Mouse (Mus musculus) forebrain, embryonic 15.5 days (tissue): ENCODE measurements around the gene Tedc2. TPM values are rescaled to one million over a fixed set of nuclear protein-coding genes. Genes with fewer than 3 reads are reported as not detected.

Source experiments
- ATAC-seq: fragments of 200-750 bp; cut with Nextera tagmentation; replicated peaks from 2 replicates; pipeline ENCODE4 v1.8.0; 2017; ENCODE audit warnings: mild to moderate bottlenecking, moderate TSS enrichment, moderate library complexity
- H3K27ac ChIP-seq: fragments of 300-500 bp; sonication (generic); replicated peaks from 2 replicates; pipeline ENCODE4 v1.5.1; 2015; ENCODE audit warnings: mild to moderate bottlenecking, inconsistent platforms
- H3K27me3 ChIP-seq: fragments of 300-500 bp; sonication (generic); 2 replicates; pipeline ENCODE4 v1.6.1; 2015; ENCODE audit warnings: inconsistent platforms
- H3K36me3 ChIP-seq: fragments of 300-500 bp; sonication (generic); 2 replicates; pipeline ENCODE4 v1.6.1; 2015; ENCODE audit warnings: mild to moderate bottlenecking, inconsistent platforms
- H3K4me1 ChIP-seq: fragments of 300-500 bp; sonication (generic); 2 replicates; pipeline ENCODE4 v1.6.1; 2015; ENCODE audit warnings: inconsistent platforms
- H3K4me2 ChIP-seq: fragments of 300-500 bp; sonication (generic); replicated peaks from 2 replicates; pipeline ENCODE4 v1.6.1; 2015; ENCODE audit warnings: mild to moderate bottlenecking, inconsistent platforms
- H3K4me3 ChIP-seq: fragments of 300-500 bp; sonication (generic); 2 replicates; pipeline ENCODE4 v1.5.1; 2015; ENCODE audit warnings: mild to moderate bottlenecking, inconsistent platforms
- H3K9ac ChIP-seq: fragments of 300-500 bp; sonication (generic); replicated peaks from 2 replicates; pipeline ENCODE4 v1.6.1; 2015; ENCODE audit warnings: mild to moderate bottlenecking, inconsistent platforms
- H3K9me3 ChIP-seq: fragments of 300-500 bp; sonication (generic); 2 replicates; pipeline ENCODE4 v1.6.1; 2016; ENCODE audit warnings: inconsistent platforms
- WGBS: fragments of 180-500 bp; shearing (Covaris S2); methylation state at CpG from one replicate; pipeline ENCODE4 v1.1.7; 2015; ENCODE audit warnings: mixed read lengths; 5-methylcytosine and 5-hydroxymethylcytosine counted together
- polyA plus RNA-seq: library from polyadenylated mRNA; unstranded; fragments of >200 nt; fragmentation: Nextera tagmentation; extraction: Ambion mirVana; gene quantifications from 2 replicates; pipeline ENCODE4 v1.2.1, GENCODE M21; 2015

Tedc2 gene
- 13.0 and 13.5 TPM in 2 replicates for polyA plus RNA-seq

- WGBS, result 5% methylated on average over 41 of the region's 41 CpGs
- Histone ChIP-seq H3K9me3 (no peaks in the 10 kb centered on the region), H3K4me1 (peaks cover 14% of the 10 kb centered on the region), H3K4me3 (peak within 1 kb of the TSS; percentile 80), H3K4me2 (peak within 1 kb of the TSS; percentile 81), H3K27me3 (no peaks in the 10 kb centered on the region), H3K9ac (peak within 1 kb of the TSS; percentile 76), H3K36me3 (peaks cover 35% of the 10 kb centered on the region), H3K27ac (peak within 1 kb of the TSS; percentile 51)
- ATAC-seq, result peak; percentile 97
These were observed at the start of gene Tedc2 for GRCm38 (mm10) chr17:24220435-24221411. Gene Tedc2 (minus strand): TSS chr17:24220851.

DNA sequence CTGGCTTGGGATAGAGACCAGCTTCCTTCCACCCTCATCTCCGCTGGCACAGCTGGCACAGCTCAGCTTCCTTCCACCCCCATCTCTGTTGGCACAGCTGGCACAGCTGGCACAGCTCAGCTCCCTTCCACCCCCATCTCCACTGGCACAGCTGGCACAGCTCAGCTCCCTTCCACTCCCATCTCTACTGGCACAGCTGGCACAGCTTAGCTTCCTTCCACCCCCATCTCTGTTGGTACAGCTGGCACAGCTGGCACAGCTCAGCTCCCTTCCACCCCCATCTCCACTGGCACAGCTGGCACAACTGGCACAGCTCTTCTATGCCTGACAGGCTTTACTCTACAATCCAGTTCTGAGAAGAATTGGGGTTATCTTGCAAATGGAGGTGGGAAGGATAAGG, 46.5 kb upstream of the Tedc2 start:
- no peak for ATAC-seq
- H3K27me3 ChIP-seq, result no peaks in the 10 kb centered on the region
- no peaks in the 10 kb centered on the region for H3K36me3 ChIP-seq
- H3K4me3 ChIP-seq, result no peak overlapping the region
- H3K4me2 ChIP-seq, result no peak overlapping the region
- H3K9me3 ChIP-seq, result no peaks in the 10 kb centered on the region
- WGBS, result 95% methylated on average over 1 of the region's 1 CpGs
- no peaks in the 10 kb centered on the region for H3K4me1 ChIP-seq
- no peak overlapping the region for H3K27ac ChIP-seq
- no peak overlapping the region for H3K9ac ChIP-seq

DNA sequence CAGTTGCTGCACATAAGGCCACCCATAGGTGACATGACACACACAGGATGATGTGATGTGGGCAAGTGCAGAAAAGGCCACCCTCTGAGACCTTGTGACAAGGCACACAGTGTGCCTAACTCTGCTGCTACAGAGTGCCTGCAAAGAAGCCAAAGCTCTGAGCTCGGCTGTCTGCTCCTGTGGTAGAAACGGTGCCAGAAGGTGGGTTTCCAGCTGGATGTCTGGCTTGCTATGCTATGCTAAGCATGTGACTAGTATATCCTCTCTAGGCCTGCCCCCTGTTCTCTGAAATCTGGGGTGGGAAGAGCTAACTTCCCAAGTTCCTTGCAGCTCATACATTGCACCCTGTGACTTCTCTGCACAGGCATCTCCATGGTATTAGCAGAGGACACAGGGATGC, 44.1 kb upstream of the Tedc2 start:
- Histone ChIP-seq H3K36me3 (no peaks in the 10 kb centered on the region), H3K4me3 (no peak overlapping the region), H3K9me3 (no peaks in the 10 kb centered on the region), H3K27me3 (no peaks in the 10 kb centered on the region), H3K4me2 (no peak overlapping the region), H3K4me1 (no peaks in the 10 kb centered on the region), H3K9ac (no peak overlapping the region), H3K27ac (no peak overlapping the region)
- 76% methylated on average over 2 of the region's 2 CpGs for WGBS
- no peak for ATAC-seq

GRCm38 (mm10) chr17:24260516-24260915, 39.9 kb upstream of the Tedc2 start:
- Histone ChIP-seq H3K27ac (no peak overlapping the region), H3K4me3 (no peak overlapping the region), H3K4me2 (no peak overlapping the region), H3K9me3 (no peaks in the 10 kb centered on the region), H3K9ac (no peak overlapping the region), H3K27me3 (no peaks in the 10 kb centered on the region), H3K36me3 (no peaks in the 10 kb centered on the region), H3K4me1 (no peaks in the 10 kb centered on the region)
- no peak for ATAC-seq
- 65% methylated on average over 4 of the region's 4 CpGs for WGBS

- Histone ChIP-seq H3K27ac (no peak overlapping the region), H3K27me3 (no peaks in the 10 kb centered on the region), H3K36me3 (no peaks in the 10 kb centered on the region), H3K9me3 (no peaks in the 10 kb centered on the region), H3K9ac (no peak overlapping the region), H3K4me3 (no peak overlapping the region), H3K4me1 (no peaks in the 10 kb centered on the region), H3K4me2 (no peak overlapping the region)
- WGBS, result 74% methylated on average over 5 of the region's 5 CpGs
- ATAC-seq, result no peak
These were observed 39.1 kb upstream of the Tedc2 start for GRCm38 (mm10) chr17:24259702-24260101.

DNA sequence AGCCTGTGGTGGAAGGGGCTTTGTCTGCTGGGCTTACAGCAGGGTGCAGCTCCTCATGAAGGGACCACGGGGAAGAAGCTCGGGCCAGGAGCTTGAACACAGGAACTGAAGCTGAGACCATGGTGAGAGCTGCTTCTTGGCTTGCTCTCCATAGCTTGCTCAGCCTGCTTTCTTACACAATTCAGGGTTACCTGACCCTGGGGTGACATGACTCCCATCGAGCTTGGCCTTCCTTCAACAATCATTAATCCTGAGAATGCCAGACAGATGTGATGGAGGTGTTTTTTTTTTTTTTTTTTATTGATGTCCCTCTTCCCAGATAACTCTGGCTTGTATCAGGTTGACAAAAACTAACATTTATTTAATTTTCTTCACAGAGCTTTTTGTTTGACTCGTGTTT, 38.3 kb upstream of the Tedc2 start:
- no peak for ATAC-seq
- no peaks in the 10 kb centered on the region for H3K27me3 ChIP-seq
- 76% methylated on average over 4 of the region's 4 CpGs for WGBS
- no peaks in the 10 kb centered on the region for H3K36me3 ChIP-seq
- no peak overlapping the region for H3K4me3 ChIP-seq
- H3K4me2 ChIP-seq, result no peak overlapping the region
- no peak overlapping the region for H3K9ac ChIP-seq
- no peaks in the 10 kb centered on the region for H3K9me3 ChIP-seq
- H3K4me1 ChIP-seq, result no peaks in the 10 kb centered on the region
- H3K27ac ChIP-seq, result no peak overlapping the region

DNA sequence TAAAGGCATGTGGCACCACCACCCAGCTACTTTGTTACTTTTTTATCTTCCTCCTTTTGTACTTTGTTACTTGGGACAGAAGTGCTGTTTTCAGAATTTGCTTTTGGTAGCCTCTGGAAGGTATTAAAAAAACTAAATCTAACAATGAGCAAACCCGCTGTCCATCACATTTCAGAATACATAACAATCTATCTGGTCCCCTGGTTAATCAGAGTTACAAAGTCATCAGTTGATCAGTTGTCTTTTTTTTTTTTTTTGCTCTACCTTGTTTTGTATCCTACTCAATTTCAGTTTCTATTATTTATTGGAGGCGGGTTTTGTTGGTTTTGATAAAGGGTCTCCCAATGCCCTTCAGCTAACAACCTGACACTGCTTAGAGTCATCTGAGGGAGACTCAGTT, 31.7 kb upstream of the Tedc2 start:
- Histone ChIP-seq H3K9ac (no peak overlapping the region), H3K4me1 (peaks cover 18% of the 10 kb centered on the region), H3K27ac (no peak overlapping the region), H3K36me3 (peaks cover 12% of the 10 kb centered on the region), H3K4me2 (no peak overlapping the region), H3K27me3 (no peaks in the 10 kb centered on the region), H3K4me3 (0 out of 2 replicates have a peak overlapping the region, but pooled peaks have one; percentile 66), H3K9me3 (no peaks in the 10 kb centered on the region)
- WGBS, result 91% methylated on average over 2 of the region's 2 CpGs
- ATAC-seq, result no peak

- peak; percentile 100 for ATAC-seq
- peak within 1 kb of the TSS; percentile 61 for H3K4me2 ChIP-seq
- WGBS, result under 1% methylated on average over 48 of the region's 48 CpGs
These were observed 30.8 kb upstream of the Tedc2 start, which contains the start of gene Ccnf for GRCm38 (mm10) chr17:24251320-24252069. Gene Ccnf (minus strand): TSS chr17:24251484.

DNA sequence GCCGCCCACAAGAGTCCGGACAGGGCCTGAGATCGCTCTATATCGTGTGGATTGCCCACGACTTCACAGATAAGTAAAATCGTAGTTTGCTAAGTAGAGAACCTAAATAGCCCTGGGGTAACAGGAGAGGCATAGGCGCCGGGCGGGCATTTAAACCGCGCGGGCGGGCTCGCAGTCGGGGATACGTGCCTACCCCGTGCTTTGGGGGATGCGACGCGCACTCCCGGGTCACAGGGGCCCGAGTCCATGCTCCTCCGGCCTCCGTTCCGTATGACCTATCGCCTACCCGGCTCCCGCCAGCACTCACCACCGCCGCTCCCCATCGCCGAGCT, 30.3 kb upstream of the Tedc2 start:
- ATAC-seq, result no peak
- peak overlapping the region; percentile 66 for H3K4me3 ChIP-seq
- peak overlapping the region; percentile 64 for H3K9ac ChIP-seq
- WGBS, result under 1% methylated on average over 32 of the region's 32 CpGs
- peaks cover 18% of the 10 kb centered on the region for H3K4me1 ChIP-seq
- H3K36me3 ChIP-seq, result peaks cover 14% of the 10 kb centered on the region
- H3K9me3 ChIP-seq, result no peaks in the 10 kb centered on the region
- peak overlapping the region; percentile 61 for H3K4me2 ChIP-seq
- peak overlapping the region; percentile 64; the same call in 1 of the 2 replicates for H3K27ac ChIP-seq
- no peaks in the 10 kb centered on the region for H3K27me3 ChIP-seq

More at GRCm38 (mm10) chr17:24251320-24252069, 30.8 kb upstream of the Tedc2 start, which contains the start of gene Ccnf:
- peaks cover 14% of the 10 kb centered on the region for H3K36me3 ChIP-seq
- no peaks in the 10 kb centered on the region for H3K9me3 ChIP-seq
- H3K27me3 ChIP-seq, result no peaks in the 10 kb centered on the region
- H3K4me3 ChIP-seq, result peak within 1 kb of the TSS; percentile 66
- H3K9ac ChIP-seq, result peak within 1 kb of the TSS; percentile 66
- H3K27ac ChIP-seq, result peak within 1 kb of the TSS; percentile 81
- peaks cover 18% of the 10 kb centered on the region for H3K4me1 ChIP-seq

DNA sequence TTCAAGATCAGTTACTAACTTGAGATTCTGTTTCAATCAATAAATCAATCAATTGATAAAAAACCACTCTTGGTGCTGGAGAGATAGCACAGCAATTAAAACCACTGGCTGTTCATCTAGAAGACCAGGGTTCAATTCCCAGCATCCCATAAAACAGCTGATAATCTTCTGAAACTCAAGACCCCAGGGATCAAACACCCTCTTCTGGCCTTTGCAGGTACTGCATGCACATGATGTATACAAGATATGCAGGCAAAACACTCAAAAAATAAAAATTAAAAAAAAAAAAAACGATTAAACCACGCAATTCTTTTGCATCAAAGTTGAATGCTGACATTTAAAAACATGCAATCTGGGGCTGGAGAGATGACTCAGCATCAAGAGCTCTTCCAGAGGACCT, 28.0 kb upstream of the Tedc2 start:
- WGBS, result 93% methylated on average over 2 of the region's 2 CpGs
- H3K4me3 ChIP-seq, result no peak overlapping the region

DNA sequence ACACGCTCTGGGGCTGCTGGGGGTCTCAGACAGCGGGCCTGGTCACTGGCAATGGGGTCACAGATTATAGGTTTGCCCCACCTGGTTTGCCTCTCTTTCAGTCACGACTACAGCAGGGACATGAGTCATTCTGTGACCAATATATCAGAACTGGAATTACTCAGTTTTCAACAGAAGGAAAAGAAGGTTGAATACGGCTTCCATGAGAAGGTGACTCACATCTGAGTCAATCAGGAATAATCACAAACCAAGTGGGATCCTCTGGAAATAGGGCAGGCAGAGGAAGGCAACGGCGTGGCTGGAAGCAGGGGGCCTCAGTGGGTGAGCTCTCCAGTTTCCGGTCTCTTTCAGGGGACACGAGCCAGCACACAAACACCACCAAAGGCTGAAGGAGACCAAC, 23.4 kb upstream of the Tedc2 start:
- Histone ChIP-seq H3K36me3 (peaks cover 67% of the 10 kb centered on the region), H3K27me3 (no peaks in the 10 kb centered on the region), H3K4me3 (no peak overlapping the region), H3K4me2 (no peak overlapping the region), H3K27ac (no peak overlapping the region), H3K4me1 (no peaks in the 10 kb centered on the region), H3K9me3 (peaks cover 3% of the 10 kb centered on the region; the same call in 1 of the 2 replicates), H3K9ac (no peak overlapping the region)
- WGBS, result 98% methylated on average over 8 of the region's 8 CpGs
- ATAC-seq, result no peak

More for the DNA sequence above, 28.0 kb upstream of the Tedc2 start:
- peaks cover 31% of the 10 kb centered on the region for H3K36me3 ChIP-seq
- no peak overlapping the region for H3K4me2 ChIP-seq
- no peak for ATAC-seq
- H3K27me3 ChIP-seq, result no peaks in the 10 kb centered on the region
- H3K4me1 ChIP-seq, result peaks cover 18% of the 10 kb centered on the region
- peaks cover 3% of the 10 kb centered on the region; the same call in 1 of the 2 replicates for H3K9me3 ChIP-seq
- H3K27ac ChIP-seq, result no peak overlapping the region
- no peak overlapping the region for H3K9ac ChIP-seq
